Mouse (Mus musculus) common myeloid progenitor, adult 5-6 weeks (primary cell): ENCODE measurements at regions not wholly inside any gene's neighbourhood (a gene's known extent, or its start where the extent isn't known, plus 50 kb on each side); places are given as distances from the start of the nearest gene placed in this dataset.

Experiments
- ATAC-seq: replicated peaks from 2 replicates; pipeline ENCODE4 v1.8.0; 2016; ENCODE audit warnings: low read depth, mild to moderate bottlenecking, moderate TSS enrichment, inconsistent platforms; ENCODE audit not compliant: poor library complexity, severe bottlenecking

- no peak for ATAC-seq
Measured at GRCm38 (mm10) chr7:90057947-90058346, 72.1 kb upstream of the Picalm start.

- no peak for ATAC-seq
Measured at GRCm38 (mm10) chr7:90058636-90059035, 71.4 kb upstream of the Picalm start.

GRCm38 (mm10) chr7:90059249-90059628, 70.8 kb upstream of the Picalm start:
- no peak for ATAC-seq

- peak; percentile 55 for ATAC-seq
Measured at GRCm38 (mm10) chr7:90059629-90060301, 70.2 kb upstream of the Picalm start.

GRCm38 (mm10) chr7:90060343-90061175, 69.5 kb upstream of the Picalm start:
- ATAC-seq, result peak; percentile 83

- no peak for ATAC-seq
Measured at GRCm38 (mm10) chr7:90061701-90062100, 68.3 kb upstream of the Picalm start.

- ATAC-seq, result no peak
Measured at GRCm38 (mm10) chr7:90062874-90063273, 67.1 kb upstream of the Picalm start.

GRCm38 (mm10) chr7:90064198-90064597, 65.8 kb upstream of the Picalm start:
- no peak for ATAC-seq

- no peak for ATAC-seq
Measured at GRCm38 (mm10) chr7:90065269-90065955, 64.6 kb upstream of the Picalm start.

- ATAC-seq, result no peak
Measured at GRCm38 (mm10) chr7:90066275-90066674, 63.7 kb upstream of the Picalm start.

- ATAC-seq, result peak; percentile 96
Measured at GRCm38 (mm10) chr7:90067961-90068665, 61.9 kb upstream of the Picalm start.

GRCm38 (mm10) chr7:90070267-90070666, 59.7 kb upstream of the Picalm start:
- ATAC-seq, result no peak

- ATAC-seq, result no peak
Measured at GRCm38 (mm10) chr7:90073865-90074264, 56.1 kb upstream of the Picalm start.

- ATAC-seq, result peak; percentile 69
Measured at GRCm38 (mm10) chr7:90074592-90074991, 55.4 kb upstream of the Picalm start.

- ATAC-seq, result no peak
Measured at GRCm38 (mm10) chr7:90077565-90077964, 52.4 kb upstream of the Picalm start.

- ATAC-seq, result peak; percentile 48; the same call in 1 of the 2 replicates
Measured at GRCm38 (mm10) chr7:90080083-90080772, 49.8 kb upstream of the Picalm start.
